Mouse (Mus musculus) erythroblast, embryonic 14.5 days (primary cell): Measurements from ENCODE around the gene U2af1l4.

ENCODE experiments used
- GATA1 ChIP-seq: IDR thresholded peaks from 2 replicates; pipeline ENCODE4 v1.6.1; 2012; ENCODE audit warnings: low read length, inconsistent platforms, mixed read lengths
- TAL1 ChIP-seq: IDR thresholded peaks from 3 replicates; pipeline ENCODE4 v1.6.1; 2012; ENCODE audit warnings: low read length, inconsistent platforms, mixed read lengths

DNA sequence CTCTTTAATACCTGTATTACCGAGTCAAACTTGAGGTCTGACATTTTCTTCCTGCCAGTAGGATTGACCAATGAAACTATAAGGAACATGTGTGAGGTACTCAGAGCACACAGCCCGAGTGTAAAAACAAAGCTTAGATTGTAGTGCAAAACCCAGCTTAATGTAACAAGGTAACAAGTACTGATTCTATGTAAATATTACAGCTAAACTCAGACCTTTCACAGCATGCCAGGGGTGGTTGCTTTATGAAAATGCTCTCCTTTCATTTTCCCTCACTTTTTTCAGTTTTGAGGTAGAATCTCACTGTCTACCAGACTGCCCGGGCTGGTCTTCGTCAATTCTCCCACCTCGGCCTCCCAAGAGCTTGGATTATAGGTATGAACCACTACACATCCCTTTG is 33.0 kb downstream of the U2af1l4 start:
- TF ChIP-seq GATA1 (no peak), TAL1 (no peak)
